Mouse (Mus musculus) cerebellum, adult 2 months (tissue): ENCODE measurements around the gene Cln3. TPM values are rescaled to one million over a fixed set of nuclear protein-coding genes. Genes with fewer than 3 reads are reported as not detected.

Experiments
- DNase-seq, 2 experiments: peaks; one replicate each; pipeline ENCODE4 v3.0.0; 2021
- H3K27ac ChIP-seq: fragments of 200-500 bp; 2 replicates; pipeline ENCODE4 v1.5.1; 2012; ENCODE audit warnings: low read length, control low read depth, inconsistent platforms; ENCODE audit not compliant: insufficient read depth
- H3K27me3 ChIP-seq: fragments of 200-500 bp; 2 replicates; pipeline ENCODE4 v1.6.1; 2012; ENCODE audit warnings: inconsistent platforms, mild to moderate bottlenecking, low read length, moderate library complexity; ENCODE audit not compliant: control insufficient read depth, insufficient read depth
- H3K4me1 ChIP-seq: fragments of 200-500 bp; 2 replicates; pipeline ENCODE4 v1.6.1; 2011; ENCODE audit warnings: low read length; ENCODE audit not compliant: control insufficient read depth, insufficient read depth
- H3K4me3 ChIP-seq: fragments of 200-500 bp; replicated peaks from 2 replicates; pipeline ENCODE3; 2011; ENCODE audit warnings: mild to moderate bottlenecking, low read depth, low read length, control low read depth; ENCODE audit not compliant: insufficient read depth
- CTCF ChIP-seq: fragments of 200-500 bp; IDR thresholded peaks from 2 replicates; pipeline ENCODE4 v1.5.1; 2011; ENCODE audit warnings: low read depth, mild to moderate bottlenecking, control low read depth, low read length, moderate library complexity, borderline replicate concordance; ENCODE audit not compliant: insufficient read depth
- POLR2A ChIP-seq: fragments of 200-500 bp; IDR thresholded peaks from 2 replicates; pipeline ENCODE4 v1.6.1; 2011; ENCODE audit warnings: low read length, control low read depth, borderline replicate concordance; ENCODE audit not compliant: insufficient read depth
- WGBS: fragments of 180-500 bp; shearing (Covaris S2); methylation state at CpG from one replicate; pipeline ENCODE4 v1.1.7; 2018; 5-methylcytosine and 5-hydroxymethylcytosine counted together
- polyA plus RNA-seq: library from polyadenylated mRNA; depleted of rRNA; stranded (reverse); fragments of >200 nt; gene quantifications from 2 replicates; pipeline ENCODE4 v1.2.3, GENCODE M21; 2012

Gene Cln3
- polyA plus RNA-seq, 1 experiment, result 38.1 TPM

DNA sequence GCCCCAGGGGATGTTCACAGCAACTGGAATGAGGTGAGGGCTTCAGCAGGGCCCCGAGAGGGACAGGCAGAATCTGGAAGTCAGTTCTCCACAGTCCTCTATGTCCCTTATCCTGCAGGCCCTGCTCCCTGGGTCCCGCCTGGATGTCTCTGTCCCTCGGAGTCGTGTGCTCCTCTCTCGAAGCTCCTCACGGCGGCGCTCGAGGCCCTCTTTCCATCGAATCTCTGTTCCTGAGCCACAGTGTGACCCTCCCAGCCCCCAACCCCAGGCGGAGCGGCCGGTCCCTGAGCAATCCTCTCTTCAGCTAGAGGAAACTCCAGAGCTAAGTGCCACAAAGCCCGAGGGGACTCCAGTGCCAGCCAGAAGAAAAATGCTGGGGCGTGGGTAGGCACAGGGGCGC, 2.2 kb upstream of the Cln3 start:
- no peak overlapping the region for H3K4me3 ChIP-seq
- DNase-seq, result no peak
- no peaks in the 10 kb centered on the region for H3K4me1 ChIP-seq
- H3K27me3 ChIP-seq, result no peaks in the 10 kb centered on the region
- WGBS, result 7% methylated on average over 16 of the region's 16 CpGs
- TF ChIP-seq POLR2A (no peak), CTCF (0 out of 2 replicates have a peak, but pooled peaks have one; percentile 35)
- H3K27ac ChIP-seq, result no peak overlapping the region

DNA sequence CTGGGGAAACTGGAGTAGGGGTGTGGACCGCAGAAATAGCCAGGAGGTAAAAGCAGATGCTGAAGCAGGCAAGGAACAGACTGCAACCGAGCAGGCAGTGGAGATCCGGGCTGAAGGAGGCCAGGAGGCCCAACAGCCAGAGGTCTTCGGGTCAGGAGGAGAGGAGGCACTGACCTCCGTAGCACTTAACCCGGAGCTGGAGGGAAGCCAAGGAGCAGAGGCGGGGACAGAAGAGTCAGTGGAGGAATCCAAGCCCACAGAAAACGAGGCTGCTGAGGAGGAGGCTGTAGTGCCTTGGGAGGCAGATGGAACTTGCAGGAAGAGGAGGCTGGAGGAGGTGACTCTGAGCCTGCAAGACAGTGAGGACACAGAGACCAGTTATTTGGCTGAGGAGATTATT, 1.2 kb upstream of the Cln3 start:
- DNase-seq, result no peak
- Histone ChIP-seq H3K27me3 (no peaks in the 10 kb centered on the region), H3K27ac (no peak overlapping the region), H3K4me3 (no peak overlapping the region), H3K4me1 (no peaks in the 10 kb centered on the region)
- WGBS, result 46% methylated on average over 8 of the region's 8 CpGs
- TF ChIP-seq POLR2A, result no peak
- no peak for TF ChIP-seq CTCF

GRCm38 (mm10) chr7:126584506-126584977, 1.1 kb downstream of the Cln3 start, which contains the start of gene Apobr:
Gene Apobr (plus strand): TSS chr7:126584942.
- Histone ChIP-seq H3K4me3 (no peak within 1 kb of the TSS), H3K4me1 (no peaks in the 10 kb centered on the region), H3K27me3 (no peaks in the 10 kb centered on the region), H3K27ac (no peak within 1 kb of the TSS)
- DNase-seq, result no peak
- whole genome bisulfite sequencing, result 88% methylated on average over 8 of the region's 8 CpGs
- TF ChIP-seq POLR2A (no peak), CTCF (no peak)

DNA sequence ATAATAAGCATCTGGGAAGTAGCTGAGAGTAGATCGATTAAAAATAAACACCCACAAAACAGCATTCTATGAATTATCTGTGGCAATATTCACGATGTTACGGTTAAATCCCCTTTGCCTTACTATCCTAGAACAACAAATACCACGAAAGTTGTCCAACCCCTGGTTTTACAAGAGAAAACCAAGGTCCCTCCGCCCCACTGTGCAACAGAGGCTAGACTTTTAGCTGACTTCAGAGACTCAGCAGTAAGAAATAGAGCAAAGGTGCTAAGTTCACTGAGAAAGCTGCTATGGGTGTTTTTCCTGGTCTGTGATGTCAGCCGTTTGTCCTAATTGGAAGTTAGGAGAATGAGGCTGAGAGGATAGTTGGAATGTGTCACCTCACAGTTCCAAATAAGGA, 1.9 kb downstream of the Cln3 start:
- DNase-seq, result no peak
- WGBS, result 56% methylated on average over 6 of the region's 6 CpGs
- H3K4me3 ChIP-seq, result peak overlapping the region; percentile 80
- H3K27me3 ChIP-seq, result no peaks in the 10 kb centered on the region
- H3K27ac ChIP-seq, result no peak overlapping the region
- no peaks in the 10 kb centered on the region for H3K4me1 ChIP-seq
- TF ChIP-seq POLR2A (no peak), CTCF (no peak)

DNA sequence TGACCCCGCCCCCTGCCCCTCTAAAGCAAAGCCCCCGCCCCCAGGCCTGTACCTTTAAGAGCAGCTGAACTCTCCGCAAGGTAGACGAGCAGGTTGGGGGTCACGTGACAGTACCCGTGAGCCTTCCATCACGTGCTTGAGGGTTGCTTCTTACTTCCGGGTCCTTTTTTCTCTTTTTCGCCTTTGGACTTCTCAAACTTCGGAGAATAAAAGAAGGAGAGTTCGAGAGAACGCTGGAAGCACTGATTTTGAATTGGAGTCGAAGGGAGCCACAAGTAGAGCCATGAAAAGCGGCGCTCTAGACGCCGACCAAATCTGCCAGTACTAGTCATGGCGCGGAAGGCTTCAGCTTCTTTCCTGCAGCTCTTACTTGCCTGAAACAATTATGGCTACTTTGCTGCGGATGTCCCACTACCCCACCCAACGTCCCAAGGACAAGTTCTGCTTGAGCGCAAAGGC, 2.3 kb downstream of the Cln3 start:
- peak overlapping the region; percentile 79; the same call in 1 of the 2 replicates for H3K27ac ChIP-seq
- peak; percentile 44; the same call in 1 of the 2 replicates for TF ChIP-seq POLR2A
- no peak for TF ChIP-seq CTCF
- no peaks in the 10 kb centered on the region for H3K27me3 ChIP-seq
- under 1% methylated on average over 22 of the region's 22 CpGs for WGBS
- peak overlapping the region; percentile 80 for H3K4me3 ChIP-seq
- DNase-seq, result peak; percentile 87 to 92
- no peaks in the 10 kb centered on the region for H3K4me1 ChIP-seq

- DNase-seq, result peak in 1 of 2 experiments; percentile 47
- H3K4me1 ChIP-seq, result no peaks in the 10 kb centered on the region
- whole genome bisulfite sequencing, result 1% methylated on average over 20 of the region's 20 CpGs
- H3K4me3 ChIP-seq, result peak overlapping the region; percentile 80
- no peak for TF ChIP-seq POLR2A
- TF ChIP-seq CTCF, result no peak
- H3K27ac ChIP-seq, result no peak overlapping the region
- H3K27me3 ChIP-seq, result no peaks in the 10 kb centered on the region
These were observed 2.9 kb downstream of the Cln3 start for GRCm38 (mm10) chr7:126582759-126583158.

DNA sequence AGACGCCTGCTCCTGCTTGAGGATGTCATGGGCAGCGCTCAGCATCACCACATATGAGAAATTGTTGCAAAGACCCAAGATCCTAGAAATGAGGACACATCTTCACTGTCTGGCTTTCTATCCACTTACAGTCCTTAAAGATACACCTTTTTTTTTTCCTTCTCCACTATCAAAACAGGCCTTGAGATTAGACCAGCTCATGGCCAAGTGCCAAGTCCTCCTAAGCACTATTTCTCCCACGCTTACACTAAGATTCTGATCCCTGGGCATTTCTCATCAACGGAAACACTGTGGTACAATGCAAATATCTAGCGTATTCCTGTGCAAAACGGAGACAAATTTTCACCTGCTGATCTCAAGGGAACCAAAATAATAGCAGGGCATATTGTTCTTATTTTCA, 4.0 kb downstream of the Cln3 start:
- no peak for DNase-seq
- TF ChIP-seq POLR2A (no peak), CTCF (no peak)
- 87% methylated on average over 6 of the region's 6 CpGs for WGBS
- Histone ChIP-seq H3K4me1 (no peaks in the 10 kb centered on the region), H3K27me3 (no peaks in the 10 kb centered on the region), H3K4me3 (no peak overlapping the region), H3K27ac (no peak overlapping the region)

GRCm38 (mm10) chr7:126579172-126579571, 6.4 kb downstream of the Cln3 start:
- no peak overlapping the region for H3K4me3 ChIP-seq
- TF ChIP-seq POLR2A (no peak), CTCF (peak; percentile 50; the same call in 1 of the 2 replicates)
- no peaks in the 10 kb centered on the region for H3K4me1 ChIP-seq
- WGBS, result 63% methylated on average over 8 of the region's 8 CpGs
- DNase-seq, result peak; percentile 29 to 43
- no peak overlapping the region for H3K27ac ChIP-seq
- no peaks in the 10 kb centered on the region for H3K27me3 ChIP-seq
